Mouse (Mus musculus): ENCODE results near the gene Ncam2.
"Not testable (repeated sequence)": the region's sequence is repeated elsewhere in the genome, so short reads cannot be mapped to it uniquely, and the experiment has no call there.

The Ncam2 gene

DNA sequence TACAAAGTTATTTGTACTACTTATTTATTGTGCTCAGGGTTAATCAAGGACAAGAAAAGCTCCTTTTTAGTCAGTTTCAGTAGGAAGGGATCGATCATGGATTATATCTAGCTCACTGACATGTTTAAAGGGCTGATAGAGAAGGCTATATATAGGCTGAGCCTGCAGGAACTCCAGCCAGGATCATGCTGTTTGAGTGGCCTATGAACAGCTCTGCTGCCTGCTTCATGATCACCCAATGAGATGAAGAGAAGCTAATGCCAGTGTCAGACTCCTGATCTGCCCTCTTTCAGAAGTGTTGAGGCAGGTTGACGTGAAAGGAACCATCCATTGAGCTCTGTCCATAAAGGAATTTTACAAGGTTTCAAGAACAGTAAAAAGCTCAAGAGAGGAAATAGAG, 103.3 kb downstream of the Ncam2 start:
- DNase-seq (ENCODE audit: low spot score): no peak

- DNase-seq (ENCODE audit: low spot score): no peak
Measured at GRCm38 (mm10) chr16:81309215-81309614, 108.7 kb downstream of the Ncam2 start.

DNA sequence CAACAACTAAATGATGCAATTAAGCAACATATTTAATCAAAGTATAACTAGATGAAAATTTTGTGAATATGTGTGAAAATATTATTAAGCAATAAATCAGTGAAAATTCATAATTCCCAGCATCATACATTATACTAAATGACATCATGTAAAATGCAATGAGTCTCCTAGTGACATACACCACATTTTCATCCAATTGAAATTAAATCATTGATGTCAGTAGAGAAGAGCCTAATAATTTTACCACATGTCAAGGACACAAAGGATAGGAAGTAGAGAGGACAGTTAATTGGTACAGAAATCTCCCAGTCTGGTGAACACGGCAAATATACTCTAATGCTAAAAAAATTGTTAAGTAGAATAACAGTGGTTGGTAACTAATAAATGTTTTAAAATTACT, 118.5 kb downstream of the Ncam2 start:
- no peak for DNase-seq (ENCODE audit: low spot score)

GRCm38 (mm10) chr16:81330539-81330938, 130.0 kb downstream of the Ncam2 start:
- DNase-seq (ENCODE audit: low spot score): no peak

DNA sequence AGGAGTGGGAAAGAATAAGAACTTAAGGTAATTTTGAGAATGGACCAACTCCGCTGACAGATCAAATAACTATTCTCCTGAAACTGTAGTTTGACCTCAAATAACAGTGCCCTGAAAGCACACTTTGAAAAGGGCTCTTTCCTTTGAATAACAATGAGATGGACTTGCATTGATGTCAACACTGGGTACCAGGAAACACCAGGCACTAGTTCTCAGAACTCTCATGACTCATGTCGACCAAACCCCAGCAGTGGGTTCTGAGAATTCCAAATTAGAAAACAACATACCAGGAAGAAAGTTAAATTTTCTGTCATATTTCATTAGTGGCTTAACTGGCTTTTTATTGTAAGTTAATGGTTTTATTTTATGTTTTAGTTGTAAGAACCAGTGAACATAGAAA, 165.4 kb downstream of the Ncam2 start:
- DNase-seq (ENCODE audit: low spot score): no peak

DNA sequence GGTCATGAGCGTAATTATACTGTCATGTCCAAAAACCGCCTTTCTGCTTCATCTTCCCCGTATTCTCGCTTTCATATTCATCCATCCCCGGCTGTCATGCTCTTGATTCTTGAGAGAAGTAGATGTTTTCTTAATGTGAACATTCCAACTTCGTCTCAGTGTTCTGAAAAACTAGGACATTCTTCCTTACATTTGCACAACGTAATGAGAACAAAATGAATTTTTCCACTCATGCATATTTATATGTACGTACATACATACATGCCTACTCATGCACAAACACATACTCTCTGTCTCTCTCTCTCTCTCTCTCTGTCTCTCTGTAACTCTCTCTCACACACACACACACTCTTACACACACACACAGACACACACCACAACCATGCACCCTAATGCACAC, 173.7 kb downstream of the Ncam2 start:
- DNase-seq (ENCODE audit: low spot score): no peak

- no peak for DNase-seq (ENCODE audit: low spot score)
Measured at GRCm38 (mm10) chr16:81380434-81380833, 179.9 kb downstream of the Ncam2 start.

DNA sequence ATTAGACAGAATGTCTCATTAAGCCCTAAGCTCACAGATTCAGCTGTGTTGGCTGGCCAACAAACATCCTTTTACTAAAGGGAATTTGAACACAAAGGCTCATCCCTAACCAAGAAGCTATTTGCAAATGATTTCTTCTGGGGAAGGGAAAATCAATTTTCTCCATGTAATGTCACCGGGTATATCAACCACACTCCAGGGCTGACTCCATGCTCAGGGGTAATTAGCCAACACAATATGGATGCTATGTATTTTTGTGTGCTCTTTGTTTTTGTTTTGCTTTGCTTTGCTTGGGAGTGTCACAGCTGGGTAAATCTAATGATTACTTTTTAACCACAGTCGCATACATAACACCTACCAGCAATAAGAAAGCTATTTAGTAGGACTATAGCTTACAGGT, 188.1 kb downstream of the Ncam2 start:
- no peak for DNase-seq (ENCODE audit: low spot score)

GRCm38 (mm10) chr16:81434559-81434958, 234.1 kb downstream of the Ncam2 start:
- no peak for DNase-seq (ENCODE audit: low spot score)

DNA sequence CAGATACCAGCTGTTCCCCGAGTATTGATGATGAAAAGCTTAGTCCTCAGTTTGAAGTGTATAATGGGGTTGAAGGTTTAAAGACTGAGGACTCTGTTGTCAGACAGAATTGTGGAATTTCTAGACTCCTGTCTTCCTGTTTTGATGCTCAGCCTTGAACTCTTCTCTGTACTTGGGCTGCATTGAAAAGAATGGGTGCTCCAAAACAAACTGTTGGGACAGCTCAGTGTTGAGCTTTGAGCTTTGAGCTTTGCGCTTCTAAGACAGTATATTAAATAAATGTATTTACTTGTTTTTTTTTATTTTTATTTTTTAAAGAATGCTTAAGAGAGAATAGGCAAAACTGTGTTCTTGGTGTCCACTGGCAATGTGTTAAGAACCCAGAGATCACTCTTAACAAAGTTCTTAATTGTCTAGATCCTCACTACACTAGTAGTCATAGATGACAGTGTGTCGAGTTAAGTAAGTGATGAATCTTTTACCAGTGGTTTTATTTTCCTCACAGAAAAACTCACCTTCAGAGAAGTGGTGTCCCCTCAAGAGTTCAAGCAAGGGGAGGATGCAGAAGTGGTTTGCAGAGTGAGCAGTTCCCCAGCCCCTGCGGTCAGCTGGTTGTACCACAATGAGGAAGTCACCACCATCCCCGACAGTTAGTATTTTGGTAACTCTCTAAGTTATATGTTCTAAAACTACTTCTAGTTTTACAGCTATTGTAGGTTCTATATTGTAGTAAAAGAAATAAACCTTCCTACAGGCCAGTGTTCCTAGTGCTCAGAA, 236.8 kb downstream of the Ncam2 start:
- DNase-seq (ENCODE audit: low spot score): no peak

DNA sequence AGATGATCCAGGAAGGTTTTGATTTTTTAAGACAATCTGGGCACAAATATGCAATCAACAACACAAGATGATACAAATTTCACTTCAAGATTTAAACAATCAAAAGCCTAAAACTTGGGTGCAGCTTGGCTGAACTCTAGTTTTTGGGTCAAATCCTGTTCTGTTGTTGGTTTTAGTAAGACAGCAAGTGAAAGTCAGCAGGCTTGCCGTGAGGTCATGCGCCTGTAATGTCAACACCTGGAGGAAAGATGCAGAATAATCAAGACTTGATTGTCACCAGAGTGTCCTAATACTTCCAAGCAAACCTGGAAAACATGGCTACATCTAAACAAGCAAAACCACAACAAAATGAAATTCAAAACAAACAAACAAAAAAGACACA, 237.4 kb downstream of the Ncam2 start:
- no peak for DNase-seq (ENCODE audit: low spot score)

- no peak for DNase-seq (ENCODE audit: low spot score)
Measured at GRCm38 (mm10) chr16:81450851-81451250, 250.4 kb downstream of the Ncam2 start.

- no peak for DNase-seq (ENCODE audit: low spot score)
Measured at GRCm38 (mm10) chr16:81452988-81453387, 252.5 kb downstream of the Ncam2 start.

GRCm38 (mm10) chr16:81454472-81454871, 254.0 kb downstream of the Ncam2 start:
- no peak for DNase-seq (ENCODE audit: low spot score)

DNA sequence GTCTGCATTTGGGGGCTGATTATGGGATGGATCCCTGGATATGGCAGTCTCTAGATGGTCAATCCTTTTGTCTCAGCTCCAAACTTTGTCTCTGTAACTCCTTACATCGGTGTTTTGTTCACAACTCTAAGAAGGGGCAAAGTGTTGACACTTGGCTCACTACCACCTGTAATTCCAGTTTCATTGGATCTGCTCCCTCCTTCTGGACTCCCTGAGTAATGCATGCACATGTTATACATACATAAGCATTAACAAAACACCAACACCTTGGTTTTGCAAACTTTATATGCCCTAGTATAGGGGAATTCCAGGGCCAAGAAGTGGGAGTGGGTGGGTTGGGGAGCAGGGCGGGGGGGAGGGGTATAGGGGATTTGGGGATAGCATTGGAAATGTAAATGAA, 262.2 kb downstream of the Ncam2 start:
- not testable (repeated sequence) for DNase-seq (ENCODE audit: low spot score)

DNA sequence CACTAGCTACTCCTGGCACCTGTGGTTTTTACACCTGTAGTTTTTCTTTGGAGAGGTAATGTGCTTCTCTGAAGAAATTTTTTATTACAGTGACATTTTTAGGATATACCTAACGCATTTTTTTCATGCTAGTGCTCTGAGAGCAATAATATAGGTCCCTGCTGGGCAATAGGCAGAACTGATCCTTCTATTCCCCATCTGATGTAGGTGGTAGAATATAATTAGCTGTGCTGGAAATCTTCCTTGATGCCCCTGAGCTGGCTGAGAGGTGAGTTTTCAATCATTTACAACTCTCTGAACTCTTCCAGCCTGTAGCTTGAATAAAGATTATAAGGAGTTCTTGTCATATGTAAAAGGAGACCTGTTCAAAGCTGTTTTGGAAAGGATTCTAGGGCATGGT, 272.4 kb downstream of the Ncam2 start:
- DNase-seq (ENCODE audit: low spot score): no peak

DNA sequence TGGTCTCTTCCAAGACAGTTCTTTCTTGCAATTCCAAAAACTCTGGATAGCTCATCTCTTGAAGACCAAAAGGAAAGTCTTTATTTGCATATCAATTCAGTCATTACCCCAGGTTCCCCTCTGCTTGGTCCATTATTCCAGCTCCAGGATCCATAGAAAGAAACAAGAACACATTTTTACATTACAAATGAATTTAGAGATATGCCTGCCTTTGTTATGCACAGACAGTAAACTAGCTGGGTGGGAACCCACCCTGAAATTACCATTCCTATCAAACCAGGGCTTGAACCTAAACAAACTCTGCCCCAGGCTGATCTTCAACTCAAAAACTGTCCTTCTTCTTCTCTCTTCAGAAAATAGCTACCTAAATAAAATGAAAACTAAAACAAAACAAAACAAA, 280.6 kb downstream of the Ncam2 start:
- DNase-seq (ENCODE audit: low spot score): no peak

DNA sequence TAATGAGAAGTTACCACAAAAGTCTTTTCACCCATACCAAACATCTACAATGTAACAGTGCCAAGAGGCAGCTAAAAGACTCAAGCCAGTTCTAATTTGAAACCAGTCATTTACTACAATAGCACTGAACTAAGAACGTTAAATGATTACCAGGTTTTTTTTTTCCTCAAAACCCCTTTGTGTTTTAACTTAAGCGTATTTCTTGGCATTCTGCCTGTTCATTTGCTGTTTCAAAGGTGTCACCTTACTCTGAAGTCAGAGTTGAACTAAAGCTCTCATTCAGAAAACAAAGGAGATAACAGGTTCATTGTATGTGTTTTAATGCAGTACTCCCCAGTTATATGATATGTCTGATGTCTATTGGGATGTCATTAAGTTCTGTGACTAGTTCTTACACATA, 295.6 kb downstream of the Ncam2 start:
- DNase-seq (ENCODE audit: low spot score): no peak

DNA sequence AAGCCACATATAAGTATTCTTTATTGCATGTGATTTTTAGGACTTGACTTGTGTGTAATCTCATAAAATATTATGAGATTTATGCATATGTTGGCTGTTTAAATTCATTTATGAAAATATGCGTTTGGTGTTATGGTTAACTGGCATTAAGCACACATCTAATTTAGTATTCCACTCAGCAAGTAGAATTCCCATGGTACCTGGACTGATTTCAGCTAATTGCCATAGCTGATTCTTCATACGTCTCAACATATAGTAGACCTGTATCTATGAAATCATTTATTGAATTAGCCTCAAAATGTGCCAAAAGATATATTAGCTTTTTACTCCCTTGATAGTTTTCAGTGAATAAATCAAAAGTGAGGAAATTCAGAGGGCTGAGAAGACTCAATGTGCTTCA, 302.1 kb downstream of the Ncam2 start:
- no peak for DNase-seq (ENCODE audit: low spot score)

DNA sequence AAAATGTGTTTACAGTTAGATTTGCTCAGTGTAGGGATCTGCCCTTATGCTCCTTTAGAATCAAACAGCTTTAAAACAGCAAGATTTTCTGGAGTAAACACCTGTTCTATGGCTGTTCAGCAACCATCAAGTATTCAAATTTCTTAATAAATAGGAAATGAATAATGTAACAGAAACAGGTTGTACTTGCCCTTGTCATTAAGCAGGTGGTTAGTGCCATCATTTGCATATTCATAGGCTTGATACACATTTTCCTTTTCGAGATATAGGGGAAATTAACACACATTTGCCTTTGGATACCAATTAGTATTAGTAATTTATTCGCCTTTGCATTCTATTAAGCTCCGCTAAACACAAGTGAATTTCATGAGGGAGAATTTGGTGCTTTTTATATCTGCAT, 335.7 kb downstream of the Ncam2 start:
- DNase-seq (ENCODE audit: low spot score): no peak

- DNase-seq (ENCODE audit: low spot score): no peak
Measured at GRCm38 (mm10) chr16:81587565-81588107, 387.1 kb downstream of the Ncam2 start.

GRCm38 (mm10) chr16:81623276-81623675, 422.8 kb downstream of the Ncam2 start:
- DNase-seq (ENCODE audit: low spot score): no peak

GRCm38 (mm10) chr16:81623776-81624175, 423.3 kb downstream of the Ncam2 start:
- DNase-seq (ENCODE audit: low spot score): no peak

GRCm38 (mm10) chr16:81650286-81650685, 449.8 kb downstream of the Ncam2 start:
- no peak for DNase-seq (ENCODE audit: low spot score)
